Mouse (Mus musculus): ENCODE data around the gene Arl8a.

Gene Arl8a

DNA sequence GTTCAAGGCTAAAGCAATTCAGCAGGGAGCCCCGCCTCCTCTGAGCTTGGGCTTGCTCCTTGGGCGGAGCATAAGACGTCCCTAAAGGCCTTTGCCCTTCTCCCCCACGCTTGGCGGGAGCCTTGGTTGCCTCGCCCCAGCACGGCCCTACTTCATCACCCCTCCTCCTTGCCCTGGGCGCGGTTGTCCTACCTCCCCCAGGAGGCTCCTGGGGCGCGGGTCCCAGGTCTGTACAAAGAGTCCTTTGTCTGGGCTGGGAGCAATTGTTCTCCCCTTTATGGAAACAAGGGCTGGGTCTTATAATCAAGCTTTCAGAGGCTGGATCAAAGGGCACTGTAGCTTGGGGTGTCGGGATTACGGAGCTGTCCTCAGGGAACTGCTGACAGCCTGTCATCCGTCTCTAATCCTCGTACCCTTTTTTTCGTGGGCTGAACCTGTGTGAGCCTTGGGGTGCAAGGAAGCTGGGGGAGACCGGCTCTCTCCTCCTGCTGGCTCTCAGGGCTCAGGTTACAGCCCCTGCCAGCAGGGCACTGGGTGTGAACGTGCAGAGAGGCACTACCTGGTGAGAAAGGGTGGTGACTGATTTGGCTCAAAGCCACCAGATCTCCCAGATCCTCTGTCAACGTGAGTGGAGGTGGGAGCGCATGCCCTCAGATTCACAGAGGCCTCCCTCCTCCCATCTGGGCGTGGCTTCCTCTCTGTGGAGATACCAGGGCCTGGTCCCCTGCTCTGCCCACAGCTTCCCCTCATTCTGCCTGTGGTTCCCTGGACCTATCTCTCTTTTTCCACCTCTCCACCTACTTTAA, 52.6 kb downstream of the Arl8a start:
- DNase-seq (ENCODE audit: low read depth), result peak; percentile 16

DNA sequence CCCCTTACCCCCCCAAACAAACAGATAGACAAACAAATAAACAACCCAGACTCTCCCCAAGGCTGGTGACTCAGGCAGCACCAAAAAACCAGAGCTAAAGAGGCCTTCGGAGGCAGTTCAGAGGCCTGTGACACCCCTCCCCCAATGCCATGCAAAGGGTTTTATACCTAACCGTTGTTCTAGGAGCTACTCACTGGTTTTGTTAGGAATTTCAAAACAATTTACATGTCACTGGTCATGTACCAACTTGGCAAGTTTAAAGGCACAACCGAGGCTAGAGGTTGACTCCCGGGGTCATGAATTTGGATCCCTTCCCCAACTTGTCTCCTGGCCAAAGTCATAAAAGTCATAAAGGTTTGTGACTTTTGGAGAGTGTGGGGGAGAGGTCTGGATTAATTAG, 53.8 kb downstream of the Arl8a start:
- DNase-seq (ENCODE audit: low read depth), result no peak

DNA sequence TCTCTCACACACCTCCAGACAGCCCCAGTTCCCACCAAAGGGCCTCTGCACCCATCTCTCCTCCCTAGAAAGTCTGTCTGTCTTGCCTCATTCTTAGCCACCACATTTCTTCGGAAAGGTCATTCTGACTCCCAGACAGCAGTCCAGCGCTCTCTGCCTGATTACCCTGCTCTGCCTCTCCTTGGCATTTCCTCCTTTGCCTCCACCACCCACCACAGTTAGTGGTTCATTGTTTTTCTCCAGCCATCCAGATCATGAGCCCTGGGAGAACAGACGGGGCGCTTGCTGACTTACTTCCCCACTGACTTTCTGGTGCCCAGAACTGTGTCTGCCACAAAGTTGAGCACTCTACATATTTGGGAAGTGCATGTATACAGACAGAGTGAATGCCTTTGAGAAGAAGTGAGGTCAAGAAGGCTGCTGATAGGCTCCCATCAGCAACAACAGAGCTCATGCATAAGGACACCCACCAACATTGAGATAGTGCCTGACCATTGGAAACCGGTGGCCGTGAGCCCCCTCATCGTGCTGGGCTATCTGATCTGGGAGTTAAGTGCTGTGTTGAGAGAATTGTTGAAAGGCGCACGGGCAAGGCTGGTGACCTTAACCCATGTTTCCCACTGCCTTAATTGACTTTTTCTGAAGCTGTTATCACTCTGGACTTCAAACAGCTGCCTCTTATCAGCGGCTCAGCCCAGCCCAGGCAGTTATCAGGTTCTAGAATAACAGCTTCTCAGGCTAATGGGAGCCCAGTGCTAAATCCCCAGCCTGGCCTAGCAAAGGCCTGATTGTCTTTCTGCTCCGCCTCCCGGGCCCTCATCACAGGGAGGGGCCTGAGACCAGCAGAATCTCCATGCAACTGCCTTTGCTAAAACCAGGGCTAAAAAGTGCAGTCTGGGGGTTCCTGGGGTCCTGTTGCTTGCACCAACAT, 57.8 kb downstream of the Arl8a start:
- DNase-seq (ENCODE audit: low read depth), result no peak

DNA sequence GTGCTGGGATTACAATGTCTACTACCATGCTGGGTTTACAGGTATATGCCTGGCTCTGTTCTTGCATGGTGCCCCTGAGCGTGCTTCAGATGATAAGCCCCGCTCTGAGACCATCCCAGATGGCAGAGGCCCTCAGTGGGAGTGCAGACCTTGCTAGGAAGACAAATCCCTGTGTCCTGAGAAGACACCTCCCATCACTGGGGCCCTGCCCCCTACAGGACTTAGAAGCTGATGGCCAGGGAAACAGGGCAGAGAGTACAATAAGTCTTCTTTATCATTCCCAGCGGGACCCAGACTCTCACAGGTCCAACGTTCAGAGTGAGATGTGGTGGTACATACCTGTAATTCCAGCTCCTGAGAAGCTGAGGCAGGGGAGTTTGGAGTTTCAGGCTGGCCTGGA, 58.6 kb downstream of the Arl8a start:
- no peak for DNase-seq (ENCODE audit: low read depth)

Measured in induced T-regulatory cell, adult 2 months (primary cell).